Mouse (Mus musculus) intestine, embryonic 16.5 days (tissue): Measurements from ENCODE around the gene Sergef. TPM values are rescaled to one million over a fixed set of nuclear protein-coding genes. Genes with fewer than 3 reads are reported as not detected.

Experiments
- ATAC-seq: fragments of 200-750 bp; cut with Nextera tagmentation; 2 replicates; pipeline ENCODE4 v1.8.0; 2017; ENCODE audit warnings: moderate TSS enrichment, moderate library complexity
- H3K27ac ChIP-seq: fragments of 300-500 bp; sonication (generic); 2 replicates; pipeline ENCODE4 v1.5.1; 2014; ENCODE audit warnings: mild to moderate bottlenecking, low read length
- H3K27me3 ChIP-seq: fragments of 300-500 bp; sonication (generic); replicated peaks from 2 replicates; pipeline ENCODE4 v1.6.1; 2014; ENCODE audit warnings: low read length, control low read depth, mixed read lengths; ENCODE audit not compliant: control insufficient read depth, insufficient read depth
- H3K36me3 ChIP-seq: fragments of 300-500 bp; sonication (generic); 2 replicates; pipeline ENCODE4 v1.6.1; 2014; ENCODE audit warnings: low read length, control low read depth; ENCODE audit not compliant: control insufficient read depth, insufficient read depth
- H3K4me1 ChIP-seq: fragments of 300-500 bp; sonication (generic); 2 replicates; pipeline ENCODE4 v1.6.1; 2014; ENCODE audit warnings: low read length, control low read depth, mixed read lengths; ENCODE audit not compliant: control insufficient read depth, insufficient read depth
- H3K4me2 ChIP-seq: fragments of 300-500 bp; sonication (generic); 2 replicates; pipeline ENCODE4 v1.6.1; 2014; ENCODE audit warnings: low read depth, low read length, control low read depth
- H3K4me3 ChIP-seq: fragments of 300-500 bp; sonication (generic); 2 replicates; pipeline ENCODE4 v1.5.1; 2014; ENCODE audit warnings: mild to moderate bottlenecking, low read length
- H3K9ac ChIP-seq: fragments of 300-500 bp; sonication (generic); 2 replicates; pipeline ENCODE4 v1.6.1; 2014; ENCODE audit warnings: low read depth, low read length
- H3K9me3 ChIP-seq: fragments of 300-500 bp; sonication (generic); 2 replicates; pipeline ENCODE4 v1.6.1; 2016; ENCODE audit warnings: low read length, control low read depth; ENCODE audit not compliant: control insufficient read depth
- WGBS: fragments of 180-500 bp; shearing (Covaris S2); extraction: QIAGEN DNeasy Blood & Tissue Kit; methylation state at CpG from one replicate; pipeline ENCODE4 v1.1.7; 2014; 5-methylcytosine and 5-hydroxymethylcytosine counted together
- polyA plus RNA-seq: library from polyadenylated mRNA; unstranded; fragments of >200 nt; fragmentation: Nextera tagmentation; extraction: Ambion mirVana; gene quantifications from 2 replicates; pipeline ENCODE4 v1.2.1, GENCODE M21; 2015

The Sergef gene
- polyA plus RNA-seq, 1 experiment from 2014 or later: 14.6 TPM

DNA sequence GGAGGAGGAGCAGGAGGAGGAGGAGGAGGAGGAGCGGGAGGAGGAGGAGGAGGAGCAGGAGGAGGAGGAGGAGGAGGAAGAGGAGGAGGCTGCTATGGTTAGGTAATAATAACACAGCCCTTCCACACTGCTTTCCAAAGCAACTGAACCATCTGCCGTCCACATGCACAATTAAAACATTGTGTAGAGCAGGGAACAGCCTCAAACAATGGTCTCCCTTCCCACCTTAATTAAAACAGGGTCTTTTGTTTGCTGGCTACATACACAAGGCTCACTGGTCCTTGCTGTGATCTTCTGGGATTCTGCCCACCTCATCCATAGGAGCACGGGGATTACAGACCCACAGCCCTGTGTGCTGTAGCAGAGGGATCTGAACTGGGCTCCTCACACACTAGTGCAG, 15.6 kb downstream of the Sergef start:
- no peaks in the 10 kb centered on the region for H3K4me1 ChIP-seq
- no peak overlapping the region for H3K27ac ChIP-seq
- ATAC-seq: no peak
- H3K36me3 ChIP-seq: no peaks in the 10 kb centered on the region
- H3K4me3 ChIP-seq: no peak overlapping the region
- no peaks in the 10 kb centered on the region for H3K9me3 ChIP-seq
- no peak overlapping the region for H3K9ac ChIP-seq
- H3K27me3 ChIP-seq: no peaks in the 10 kb centered on the region
- 66% methylated on average over 2 of the region's 3 CpGs for WGBS
- H3K4me2 ChIP-seq: no peak overlapping the region

- WGBS: 91% methylated on average over 23 of the region's 23 CpGs
- H3K36me3 ChIP-seq: no peaks in the 10 kb centered on the region
- H3K4me3 ChIP-seq: no peak overlapping the region
- peak; percentile 58; the same call in 1 of the 2 replicates for ATAC-seq
- H3K9ac ChIP-seq: no peak overlapping the region
- no peaks in the 10 kb centered on the region for H3K4me1 ChIP-seq
- H3K27me3 ChIP-seq: no peaks in the 10 kb centered on the region
- H3K27ac ChIP-seq: no peak overlapping the region
- no peaks in the 10 kb centered on the region for H3K9me3 ChIP-seq
- H3K4me2 ChIP-seq: no peak overlapping the region
Observed at GRCm38 (mm10) chr7:46618416-46619110, 21.0 kb downstream of the Sergef start.

DNA sequence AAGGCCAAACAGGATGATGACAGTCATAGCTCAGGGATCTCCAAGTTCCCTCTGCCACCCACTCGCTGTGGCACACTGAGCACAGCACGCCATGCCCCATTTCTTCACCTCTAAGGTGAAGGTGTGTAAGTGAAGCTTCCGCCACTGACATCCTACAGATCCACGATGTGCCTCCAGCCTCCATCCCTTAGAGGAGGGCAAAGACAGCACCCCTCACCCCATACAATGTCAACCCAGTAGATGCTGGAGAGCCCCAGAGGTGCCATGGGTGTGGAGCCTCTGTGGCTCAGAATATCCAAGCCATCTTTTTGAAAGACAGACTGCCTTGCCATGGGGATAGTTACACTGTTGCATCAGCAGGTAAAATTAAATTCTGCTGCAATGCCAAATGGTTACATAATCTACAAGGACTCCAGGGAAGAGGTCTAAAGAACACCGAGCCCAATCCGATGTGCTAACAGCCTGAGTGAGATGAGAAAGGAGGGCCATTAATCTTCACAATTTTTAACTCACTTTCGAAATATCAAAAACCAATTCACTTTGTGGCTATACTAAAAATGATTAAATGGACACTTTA, 23.1 kb downstream of the Sergef start:
- Histone ChIP-seq H3K36me3 (no peaks in the 10 kb centered on the region), H3K4me1 (no peaks in the 10 kb centered on the region), H3K9me3 (no peaks in the 10 kb centered on the region), H3K27ac (no peak overlapping the region), H3K27me3 (no peaks in the 10 kb centered on the region), H3K4me2 (no peak overlapping the region), H3K9ac (no peak overlapping the region), H3K4me3 (no peak overlapping the region)
- ATAC-seq: no peak
- WGBS: 91% methylated on average over 7 of the region's 7 CpGs

DNA sequence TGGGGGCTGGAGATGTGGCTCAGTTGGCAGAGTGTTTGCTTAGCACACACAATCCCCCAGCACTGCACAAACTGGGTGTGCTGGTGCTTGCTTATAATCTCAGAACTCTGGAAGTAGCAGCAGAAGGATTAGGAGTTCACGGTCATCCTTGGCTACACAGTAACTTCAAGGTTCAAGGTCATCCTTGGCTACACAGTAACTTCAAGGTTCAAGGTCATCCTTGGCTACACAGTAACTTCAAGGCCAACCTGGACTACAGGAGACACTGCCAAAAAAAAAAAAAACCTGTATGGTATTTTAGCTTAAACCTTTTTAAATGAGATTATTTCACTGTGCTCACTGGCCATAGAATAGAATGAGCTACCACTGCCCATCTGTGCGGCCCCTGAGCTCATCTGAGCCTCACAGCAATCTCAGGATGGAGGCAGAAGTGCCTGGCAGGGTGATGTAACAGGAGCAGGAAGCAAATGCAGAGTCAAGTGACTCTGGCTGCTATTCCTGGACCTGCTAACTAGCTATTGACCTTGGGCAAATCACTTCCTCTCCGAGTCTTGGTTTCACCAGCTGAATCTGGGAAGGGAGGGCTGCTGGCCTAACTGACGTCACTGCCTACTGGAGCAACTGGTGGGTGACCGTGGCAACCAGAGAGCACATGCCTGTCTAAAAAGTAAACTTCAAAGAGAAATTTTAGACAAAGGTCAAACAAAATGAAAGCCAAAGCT, 24.2 kb downstream of the Sergef start:
- H3K27ac ChIP-seq: no peak overlapping the region
- peak; percentile 71 for ATAC-seq
- H3K9me3 ChIP-seq: no peaks in the 10 kb centered on the region
- H3K27me3 ChIP-seq: no peaks in the 10 kb centered on the region
- no peak overlapping the region for H3K9ac ChIP-seq
- H3K4me2 ChIP-seq: no peak overlapping the region
- H3K36me3 ChIP-seq: no peaks in the 10 kb centered on the region
- WGBS: 38% methylated on average over 5 of the region's 5 CpGs
- no peaks in the 10 kb centered on the region for H3K4me1 ChIP-seq
- no peak overlapping the region for H3K4me3 ChIP-seq

DNA sequence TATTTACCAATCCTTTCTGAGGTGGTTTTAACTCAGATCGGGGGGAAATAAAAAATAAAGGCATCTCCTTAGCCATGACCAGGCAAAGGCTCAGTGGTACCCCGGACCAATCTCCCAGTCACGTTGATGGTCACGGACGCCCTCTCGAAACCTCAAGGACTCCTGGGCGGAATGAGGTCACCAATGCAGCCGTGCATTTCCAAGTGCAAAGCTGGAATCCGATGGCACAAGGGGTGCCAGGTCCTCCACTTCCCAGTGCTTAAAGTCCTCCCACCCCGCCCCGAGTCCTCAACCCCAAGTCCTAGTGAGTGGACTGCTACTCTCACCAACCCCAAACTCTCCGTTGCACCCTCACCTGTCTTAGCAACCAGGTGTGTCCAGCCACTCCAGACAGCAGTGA, 25.3 kb downstream of the Sergef start:
- H3K36me3 ChIP-seq: no peaks in the 10 kb centered on the region
- H3K4me1 ChIP-seq: no peaks in the 10 kb centered on the region
- H3K9ac ChIP-seq: no peak overlapping the region
- no peaks in the 10 kb centered on the region for H3K27me3 ChIP-seq
- no peak overlapping the region for H3K27ac ChIP-seq
- ATAC-seq: no peak
- H3K4me2 ChIP-seq: no peak overlapping the region
- no peak overlapping the region for H3K4me3 ChIP-seq
- H3K9me3 ChIP-seq: no peaks in the 10 kb centered on the region
- WGBS: 93% methylated on average over 12 of the region's 12 CpGs

DNA sequence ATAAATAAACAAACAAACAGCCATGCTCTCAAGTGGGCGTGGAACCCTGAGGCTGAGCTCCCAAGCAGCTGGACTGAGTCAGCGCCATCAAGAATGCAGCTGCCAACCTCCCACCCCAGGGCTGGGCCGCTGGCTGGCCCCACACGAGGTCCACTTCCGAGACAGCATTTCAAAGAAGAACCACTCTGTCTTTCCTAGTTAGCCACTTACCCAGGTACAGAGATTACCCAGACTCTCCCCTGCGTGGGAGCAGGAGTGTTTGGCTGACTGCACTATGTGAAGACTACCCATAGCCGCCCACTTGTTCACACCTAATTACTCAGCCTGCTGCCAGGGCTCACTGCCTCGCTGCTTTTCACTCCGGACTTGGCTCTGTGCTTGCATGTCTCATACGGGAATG, 26.5 kb downstream of the Sergef start:
- ATAC-seq: no peak
- WGBS: 76% methylated on average over 10 of the region's 10 CpGs
- Histone ChIP-seq H3K9ac (no peak overlapping the region), H3K9me3 (no peaks in the 10 kb centered on the region), H3K4me2 (no peak overlapping the region), H3K36me3 (no peaks in the 10 kb centered on the region), H3K4me1 (no peaks in the 10 kb centered on the region), H3K27me3 (no peaks in the 10 kb centered on the region), H3K27ac (no peak overlapping the region), H3K4me3 (no peak overlapping the region)

DNA sequence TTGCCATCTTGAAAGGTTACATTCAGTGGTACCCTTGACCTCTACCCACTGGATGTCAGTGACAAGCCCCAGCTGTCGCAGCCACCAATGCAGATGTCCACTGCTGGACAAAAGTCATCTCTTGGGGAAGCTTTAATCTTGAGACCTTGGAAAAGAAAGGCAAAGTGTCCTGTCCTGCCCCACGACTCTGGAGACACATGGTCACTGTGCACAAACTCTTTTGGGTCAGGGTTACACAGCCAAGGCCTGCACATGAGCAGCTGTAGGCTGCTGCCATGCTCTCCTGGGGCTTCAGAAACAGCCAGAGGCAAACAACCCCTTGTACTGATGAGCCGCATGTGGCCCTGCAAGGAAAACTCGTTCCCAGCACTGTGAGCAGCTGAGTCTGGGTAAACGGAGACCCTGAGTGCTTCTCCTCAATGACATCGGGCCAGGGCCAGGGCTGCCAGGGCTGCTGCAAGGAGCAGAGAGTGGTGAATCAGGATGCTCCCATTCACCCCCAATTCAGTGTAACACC, 27.1 kb downstream of the Sergef start:
- no peak overlapping the region for H3K4me3 ChIP-seq
- no peak overlapping the region for H3K9ac ChIP-seq
- WGBS: 78% methylated on average over 6 of the region's 6 CpGs
- no peaks in the 10 kb centered on the region for H3K4me1 ChIP-seq
- no peaks in the 10 kb centered on the region for H3K27me3 ChIP-seq
- H3K36me3 ChIP-seq: no peaks in the 10 kb centered on the region
- no peak overlapping the region for H3K27ac ChIP-seq
- no peaks in the 10 kb centered on the region for H3K9me3 ChIP-seq
- no peak for ATAC-seq
- no peak overlapping the region for H3K4me2 ChIP-seq

DNA sequence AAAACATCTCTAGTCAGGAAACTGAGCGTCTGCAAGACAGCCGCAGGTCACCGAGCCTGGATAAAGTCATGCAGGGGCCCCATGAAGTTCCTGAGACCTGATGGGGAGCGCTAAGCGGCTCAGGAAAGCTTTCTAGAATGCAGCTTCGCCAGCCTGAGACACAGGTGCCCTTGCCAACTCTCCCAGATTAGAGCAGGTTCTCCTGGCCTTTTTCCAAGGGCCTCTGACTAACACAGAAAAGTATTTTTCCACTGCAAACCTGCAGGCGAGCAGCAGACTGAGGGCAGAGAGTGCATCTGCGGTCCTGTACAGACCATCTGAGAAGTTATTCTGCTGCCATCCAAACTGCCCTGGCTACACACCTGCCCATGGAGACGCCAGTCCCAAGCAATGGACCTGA, 27.6 kb downstream of the Sergef start:
- Histone ChIP-seq H3K27ac (no peak overlapping the region), H3K27me3 (no peaks in the 10 kb centered on the region), H3K4me2 (no peak overlapping the region), H3K9me3 (no peaks in the 10 kb centered on the region), H3K36me3 (no peaks in the 10 kb centered on the region), H3K9ac (no peak overlapping the region), H3K4me1 (no peaks in the 10 kb centered on the region), H3K4me3 (no peak overlapping the region)
- ATAC-seq: no peak
- 84% methylated on average over 9 of the region's 9 CpGs for WGBS

DNA sequence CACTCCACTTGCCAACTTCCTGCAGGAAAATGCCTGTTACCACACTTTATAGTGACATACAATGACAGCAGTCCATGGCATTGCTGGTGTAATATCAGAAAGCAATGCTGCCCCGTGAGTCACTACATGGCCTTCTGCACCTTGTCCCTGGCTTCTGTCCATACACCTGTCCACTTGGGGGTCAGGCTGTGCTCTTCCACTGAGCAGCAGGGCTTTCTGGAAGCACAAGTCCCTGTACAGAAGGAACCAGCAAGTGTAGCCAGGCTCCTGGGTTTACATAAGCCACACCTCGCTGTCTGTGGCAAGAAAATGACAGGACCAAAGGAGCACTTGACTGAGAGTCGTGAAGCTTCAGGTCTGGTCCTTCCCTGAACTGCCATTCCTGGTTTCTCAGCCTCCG, 30.3 kb downstream of the Sergef start:
- Histone ChIP-seq H3K4me2 (no peak overlapping the region), H3K9me3 (no peaks in the 10 kb centered on the region), H3K9ac (no peak overlapping the region), H3K27ac (no peak overlapping the region), H3K36me3 (no peaks in the 10 kb centered on the region; the same call in 1 of the 2 replicates), H3K4me1 (no peaks in the 10 kb centered on the region), H3K4me3 (no peak overlapping the region), H3K27me3 (no peaks in the 10 kb centered on the region)
- 78% methylated on average over 4 of the region's 4 CpGs for WGBS
- no peak for ATAC-seq
